In genomic region chr3:61225054-61225453, GRCm38 (mm10) we compare ENCODE assay signal across 23 mouse cellular contexts.
DNase-seq lines count a peak whose midpoint lies in the region; ATAC-seq lines count a peak whose summit lies in the region.
"Had no signal": no experiment of that assay in that cellular context is flagged by ENCODE, and none has a peak within 500 bp of the region (broad histone marks: within the 10 kb centered on the region; RNA-seq: fewer than 3 reads in every experiment).

No protein-coding gene starts in this region.

- H3K4me3 ChIP-seq in embryonic facial prominence, embryonic 14.5 days (ENCODE audit: low read depth, low read length): no peak overlapping the region
- H3K4me3 ChIP-seq in embryonic facial prominence, embryonic 10.5 days: no peak overlapping the region
- H3K4me3 ChIP-seq in kidney, embryonic 15.5 days (replicated peaks): no peak overlapping the region
- H3K4me3 ChIP-seq: embryonic facial prominence, embryonic 12.5 days; gastrocnemius, adult 2 months; heart, embryonic 12.5 days; hindbrain, embryonic 12.5 days had no signal

- peak; percentile 43 for DNase-seq in embryonic facial prominence, embryonic 14.5 days (ENCODE audit: low spot score)
- DNase-seq in embryonic facial prominence, embryonic 10.5 days (ENCODE audit: low spot score): no peak
- no peak for DNase-seq in left cerebral cortex, postnatal 4 days
- no peak for DNase-seq in gastrocnemius, postnatal 25 days
- DNase-seq: adrenal gland, adult 8-10 months; B cell, adult 2 months; cerebellum, adult 2 months; cerebellum, postnatal 10 days; embryo, embryonic 11 days; gastrocnemius, adult 2 months; gastrocnemius, postnatal 36 days had no signal

- intact Hi-C loops in left cerebral cortex, postnatal 4 days (cut with DNase I): no loop called here

- no peak overlapping the region for H3K27ac ChIP-seq in embryonic facial prominence, embryonic 14.5 days (replicated peaks; ENCODE audit: low read depth, low read length)
- no peak overlapping the region for H3K27ac ChIP-seq in embryonic facial prominence, embryonic 10.5 days (replicated peaks)
- H3K27ac ChIP-seq in kidney, embryonic 15.5 days: no peak overlapping the region
- H3K27ac ChIP-seq: embryonic facial prominence, embryonic 12.5 days; gastrocnemius, adult 2 months; hindbrain, embryonic 12.5 days had no signal

- H3K4me1 ChIP-seq in embryonic facial prominence, embryonic 14.5 days (ENCODE audit: control insufficient read depth, insufficient read depth, low read length): no peaks in the 10 kb centered on the region
- H3K4me1 ChIP-seq in embryonic facial prominence, embryonic 10.5 days: no peaks in the 10 kb centered on the region
- no peaks in the 10 kb centered on the region for H3K4me1 ChIP-seq in kidney, embryonic 15.5 days
- H3K4me1 ChIP-seq: embryonic facial prominence, embryonic 12.5 days; heart, embryonic 12.5 days; hindbrain, embryonic 12.5 days had no signal

- H3K9ac ChIP-seq in embryonic facial prominence, embryonic 14.5 days (ENCODE audit: low read depth, low read length): no peak overlapping the region
- H3K9ac ChIP-seq in kidney, embryonic 15.5 days: no peak overlapping the region
- H3K9ac ChIP-seq: embryonic facial prominence, embryonic 12.5 days; heart, embryonic 12.5 days; hindbrain, embryonic 12.5 days had no signal

- H3K36me3 ChIP-seq in embryonic facial prominence, embryonic 14.5 days (ENCODE audit: control insufficient read depth, insufficient read depth, low read length): no peaks in the 10 kb centered on the region
- no peaks in the 10 kb centered on the region for H3K36me3 ChIP-seq in embryonic facial prominence, embryonic 10.5 days (replicated peaks)
- H3K36me3 ChIP-seq in kidney, embryonic 15.5 days: no peaks in the 10 kb centered on the region
- H3K36me3 ChIP-seq: embryonic facial prominence, embryonic 12.5 days; G1E; heart, embryonic 12.5 days; hindbrain, embryonic 12.5 days had no signal

- no peaks in the 10 kb centered on the region for H3K9me3 ChIP-seq in embryonic facial prominence, embryonic 14.5 days (ENCODE audit: control insufficient read depth, low read length)
- no peaks in the 10 kb centered on the region for H3K9me3 ChIP-seq in embryonic facial prominence, embryonic 10.5 days
- no peaks in the 10 kb centered on the region for H3K9me3 ChIP-seq in kidney, embryonic 15.5 days (replicated peaks)
- H3K9me3 ChIP-seq: embryonic facial prominence, embryonic 12.5 days; G1E; heart, embryonic 12.5 days; hindbrain, embryonic 12.5 days had no signal

- no peak for ATAC-seq in embryonic facial prominence, embryonic 14.5 days (ENCODE audit: low read depth)
- peak; percentile 96 for ATAC-seq in common myeloid progenitor, adult 5-6 weeks (replicated peaks; ENCODE audit: low read depth, poor library complexity, severe bottlenecking)
- ATAC-seq in megakaryocyte, adult 5-6 weeks (ENCODE audit: poor library complexity, severe bottlenecking): peak; percentile 85
- no peak for ATAC-seq in kidney, embryonic 15.5 days (replicated peaks; ENCODE audit: low FRiP score)
- ATAC-seq: CD4-positive, CD25-positive, alpha-beta regulatory T cell, adult 4 months; forebrain, embryonic 14.5 days; hindbrain, embryonic 16.5 days; inflammation-experienced regulatory T-cells, adult 6 months; intestine, postnatal 0 days had no signal

- no peaks in the 10 kb centered on the region for H3K27me3 ChIP-seq in embryonic facial prominence, embryonic 14.5 days (replicated peaks; ENCODE audit: control insufficient read depth, insufficient read depth, low read length)
- no peaks in the 10 kb centered on the region for H3K27me3 ChIP-seq in embryonic facial prominence, embryonic 10.5 days (replicated peaks; ENCODE audit: low read depth, poor library complexity, severe bottlenecking)
- H3K27me3 ChIP-seq in kidney, embryonic 15.5 days: no peaks in the 10 kb centered on the region
- H3K27me3 ChIP-seq: embryonic facial prominence, embryonic 12.5 days; heart, embryonic 12.5 days; hindbrain, embryonic 12.5 days had no signal

- H3K4me2 ChIP-seq in embryonic facial prominence, embryonic 14.5 days (ENCODE audit: low read depth, low read length): no peak overlapping the region
- no peak overlapping the region for H3K4me2 ChIP-seq in kidney, embryonic 15.5 days
- H3K4me2 ChIP-seq: embryonic facial prominence, embryonic 12.5 days; heart, embryonic 12.5 days; hindbrain, embryonic 12.5 days had no signal

Comparison
In these comparisons a context has a peak if more than half of its experiments do, and no peak if none do; other contexts are left out.
1. ATAC-seq: peak in common myeloid progenitor, adult 5-6 weeks (single experiment) and megakaryocyte, adult 5-6 weeks (single experiment); none in embryonic facial prominence, embryonic 14.5 days (single experiment) and kidney, embryonic 15.5 days (single experiment).